Mouse (Mus musculus) forebrain, embryonic 14.5 days (tissue): ENCODE results near the gene Actr1a. TPM values are rescaled to one million over a fixed set of nuclear protein-coding genes. Genes with fewer than 3 reads are reported as not detected.

Source experiments
- ATAC-seq: fragments of 200-750 bp; cut with Nextera tagmentation; 2 replicates; pipeline ENCODE4 v1.8.0; 2017; ENCODE audit warnings: mild to moderate bottlenecking, moderate library complexity
- DNase-seq: peaks from one replicate; pipeline ENCODE4 v3.0.0-alpha.2; 2015; ENCODE audit warnings: low spot score
- H3K27ac ChIP-seq: fragments of 300-500 bp; sonication (generic); 2 replicates; pipeline ENCODE4 v1.5.1; 2014; ENCODE audit warnings: low read depth, mild to moderate bottlenecking, control low read depth, low read length, moderate library complexity
- H3K27me3 ChIP-seq: fragments of 300-500 bp; sonication (generic); replicated peaks from 2 replicates; pipeline ENCODE4 v1.6.1; 2014; ENCODE audit warnings: low read length, control low read depth, mixed read lengths; ENCODE audit not compliant: control insufficient read depth, insufficient read depth
- H3K36me3 ChIP-seq: fragments of 300-500 bp; sonication (generic); 2 replicates; pipeline ENCODE4 v1.6.1; 2014; ENCODE audit warnings: low read length, control low read depth; ENCODE audit not compliant: control insufficient read depth, insufficient read depth
- H3K4me1 ChIP-seq: fragments of 300-500 bp; sonication (generic); 2 replicates; pipeline ENCODE4 v1.6.1; 2014; ENCODE audit warnings: antibody characterized with exemption, low read length, control low read depth; ENCODE audit not compliant: control insufficient read depth, insufficient read depth
- H3K4me2 ChIP-seq: fragments of 300-500 bp; sonication (generic); 2 replicates; pipeline ENCODE4 v1.6.1; 2014; ENCODE audit warnings: mild to moderate bottlenecking, control low read depth, low read length
- H3K4me3 ChIP-seq: fragments of 300-500 bp; sonication (generic); 2 replicates; pipeline ENCODE4 v1.5.1; 2014; ENCODE audit warnings: low read depth, low read length, control low read depth
- H3K9ac ChIP-seq: fragments of 300-500 bp; sonication (generic); 2 replicates; pipeline ENCODE4 v1.6.1; 2014; ENCODE audit warnings: mild to moderate bottlenecking, low read length, control low read depth, moderate library complexity
- H3K9me3 ChIP-seq: fragments of 300-500 bp; sonication (generic); replicated peaks from 2 replicates; pipeline ENCODE4 v1.6.1; 2016; ENCODE audit warnings: low read length, control low read depth, mixed read lengths; ENCODE audit not compliant: control insufficient read depth
- WGBS: fragments of 180-500 bp; shearing (Covaris S2); extraction: QIAGEN DNeasy Blood & Tissue Kit; methylation state at CpG from one replicate; pipeline ENCODE4 v1.1.7; 2014; 5-methylcytosine and 5-hydroxymethylcytosine counted together
- polyA plus RNA-seq: library from polyadenylated mRNA; unstranded; fragments of >200 nt; fragmentation: Nextera tagmentation; extraction: Ambion mirVana; gene quantifications from 2 replicates; pipeline ENCODE4 v1.2.1, GENCODE M21; 2014

The Actr1a gene
- polyA plus RNA-seq, 1 experiment from 2014 or later, result 402 TPM

DNA sequence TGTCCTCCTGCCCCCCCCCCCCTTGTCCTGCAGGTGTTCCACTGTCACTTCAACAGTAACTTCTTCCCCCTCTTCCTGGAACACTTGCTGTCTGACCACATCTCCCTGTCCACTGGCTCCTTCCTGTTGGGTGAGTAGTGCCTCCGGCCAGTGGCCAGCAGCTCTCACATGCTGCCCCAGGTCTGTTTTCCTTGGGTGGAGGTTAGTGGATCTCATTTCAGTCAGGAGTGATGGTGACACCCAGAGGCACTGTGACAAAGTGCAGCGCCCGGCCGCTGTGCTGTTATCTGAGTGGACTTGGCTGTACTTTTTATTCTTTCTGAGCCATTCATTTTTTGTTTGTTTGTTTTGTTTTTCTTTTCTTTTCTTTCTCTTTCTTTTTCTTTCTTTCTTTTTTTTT lies 26.3 kb downstream of the Actr1a start:
- H3K4me2 ChIP-seq, result no peak overlapping the region
- no peaks in the 10 kb centered on the region for H3K27me3 ChIP-seq
- ATAC-seq (no peak), DNase-seq (peak; percentile 46)
- 36% methylated on average over 4 of the region's 4 CpGs for WGBS
- H3K27ac ChIP-seq, result no peak overlapping the region
- no peaks in the 10 kb centered on the region for H3K9me3 ChIP-seq
- H3K9ac ChIP-seq, result no peak overlapping the region
- H3K4me3 ChIP-seq, result no peak overlapping the region
- no peaks in the 10 kb centered on the region for H3K4me1 ChIP-seq
- no peaks in the 10 kb centered on the region; the same call in 1 of the 2 replicates for H3K36me3 ChIP-seq

DNA sequence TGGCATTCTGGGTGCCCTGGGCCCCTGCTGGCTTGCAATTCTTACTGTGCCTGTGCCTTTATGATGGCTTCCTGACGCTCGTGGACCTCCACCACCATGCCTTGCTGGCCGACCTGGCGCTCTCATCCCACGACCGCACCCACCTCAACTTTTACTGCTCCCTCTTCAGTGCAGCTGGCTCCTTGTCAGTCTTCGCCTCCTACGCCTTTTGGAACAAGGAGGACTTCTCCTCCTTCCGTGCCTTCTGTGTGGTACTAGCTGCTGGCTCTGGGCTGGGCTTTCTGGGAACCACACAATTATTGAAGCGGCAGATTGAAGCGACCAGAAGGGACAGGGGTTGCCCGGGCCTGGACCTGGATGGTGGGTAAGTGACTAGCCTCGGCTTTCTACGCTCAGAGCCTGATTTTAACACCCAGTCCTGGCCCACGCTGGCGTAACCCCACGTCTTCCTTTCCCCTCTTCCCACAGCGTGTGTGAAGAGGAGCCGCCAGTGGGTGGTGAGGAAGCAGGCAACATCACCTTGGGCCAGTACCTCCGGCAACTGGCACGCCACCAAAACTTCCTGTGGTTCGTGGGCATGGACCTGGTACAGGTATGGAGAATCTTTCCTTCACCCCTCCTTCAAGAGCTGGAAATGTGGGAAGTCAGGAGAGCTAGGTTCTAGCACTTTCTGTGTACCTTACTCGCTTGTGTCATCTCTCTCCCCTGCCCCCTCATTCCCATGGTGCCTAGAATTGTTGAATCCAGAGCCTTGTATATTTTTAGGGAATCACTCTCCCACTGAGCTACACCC lies 27.6 kb downstream of the Actr1a start:
- DNase-seq (no peak), ATAC-seq (no peak)
- Histone ChIP-seq H3K27me3 (no peaks in the 10 kb centered on the region), H3K4me3 (no peak overlapping the region), H3K4me1 (no peaks in the 10 kb centered on the region), H3K9me3 (no peaks in the 10 kb centered on the region), H3K27ac (no peak overlapping the region), H3K36me3 (no peaks in the 10 kb centered on the region; the same call in 1 of the 2 replicates), H3K9ac (no peak overlapping the region), H3K4me2 (no peak overlapping the region)
- 90% methylated on average over 23 of the region's 23 CpGs for WGBS

DNA sequence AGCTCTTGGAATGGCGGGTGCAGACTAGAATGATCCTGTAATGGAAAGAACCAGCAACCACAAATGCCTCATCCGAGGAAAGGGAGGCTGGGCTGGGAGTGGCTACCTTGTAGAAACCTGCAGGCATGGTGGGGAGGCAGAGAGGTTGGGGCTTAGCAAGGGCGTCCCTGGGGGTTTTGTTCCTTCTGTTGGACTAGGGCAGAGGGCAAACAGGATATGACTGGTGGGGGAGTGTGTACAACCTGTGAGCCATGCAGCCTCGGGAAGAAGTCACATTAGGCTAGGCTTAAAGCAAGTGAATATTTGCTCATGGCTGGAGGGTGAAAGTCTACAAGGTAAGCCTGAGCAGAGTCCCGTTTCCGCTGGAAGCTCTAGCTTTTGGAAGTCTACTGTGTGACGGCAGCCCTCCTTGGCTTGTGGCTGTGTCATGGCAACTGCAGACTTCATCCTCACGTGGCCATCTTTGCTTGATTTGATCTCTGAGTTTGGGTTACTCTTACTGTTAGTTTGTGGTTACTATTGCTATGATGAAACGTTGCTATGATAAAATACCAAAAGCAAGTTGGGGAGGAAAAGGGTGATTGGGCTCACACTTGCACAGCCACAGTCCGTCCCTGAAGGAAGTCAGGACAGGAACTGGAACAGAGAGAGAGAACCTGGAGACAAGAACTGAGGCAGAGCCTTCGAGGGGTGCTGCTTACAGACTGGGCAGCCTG lies 32.1 kb downstream of the Actr1a start:
- WGBS, result 91% methylated on average over 11 of the region's 11 CpGs
- DNase-seq (no peak), ATAC-seq (no peak)
- Histone ChIP-seq H3K36me3 (no peaks in the 10 kb centered on the region), H3K27ac (no peak overlapping the region), H3K27me3 (no peaks in the 10 kb centered on the region; the same call in 1 of the 2 replicates), H3K4me1 (no peaks in the 10 kb centered on the region), H3K4me2 (no peak overlapping the region), H3K9ac (no peak overlapping the region), H3K9me3 (no peaks in the 10 kb centered on the region), H3K4me3 (no peak overlapping the region)

DNA sequence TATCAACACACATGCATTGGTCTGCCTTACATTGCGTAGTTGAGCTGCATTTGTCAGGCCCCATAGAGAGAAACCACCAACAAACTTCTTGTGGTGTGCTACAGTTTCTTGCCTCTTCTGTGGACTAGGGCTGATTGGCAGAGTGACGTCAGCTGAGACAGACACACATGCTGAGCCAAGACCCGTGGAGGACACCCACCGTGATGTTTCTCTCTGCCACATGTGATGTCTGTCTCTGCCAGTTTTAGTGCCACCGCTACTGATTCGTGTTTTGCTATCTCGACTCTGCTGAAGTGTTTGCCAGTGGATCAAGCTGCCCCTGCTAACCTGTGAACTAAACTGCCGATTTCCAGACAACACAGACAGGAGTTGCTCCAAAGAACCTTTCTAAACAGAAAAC lies 33.4 kb downstream of the Actr1a start:
- Histone ChIP-seq H3K36me3 (no peaks in the 10 kb centered on the region), H3K27ac (no peak overlapping the region), H3K27me3 (no peaks in the 10 kb centered on the region; the same call in 1 of the 2 replicates), H3K4me2 (no peak overlapping the region), H3K4me1 (no peaks in the 10 kb centered on the region), H3K9ac (no peak overlapping the region), H3K9me3 (no peaks in the 10 kb centered on the region), H3K4me3 (no peak overlapping the region)
- no peak for ATAC-seq
- no peak for DNase-seq
- 80% methylated on average over 8 of the region's 8 CpGs for WGBS

DNA sequence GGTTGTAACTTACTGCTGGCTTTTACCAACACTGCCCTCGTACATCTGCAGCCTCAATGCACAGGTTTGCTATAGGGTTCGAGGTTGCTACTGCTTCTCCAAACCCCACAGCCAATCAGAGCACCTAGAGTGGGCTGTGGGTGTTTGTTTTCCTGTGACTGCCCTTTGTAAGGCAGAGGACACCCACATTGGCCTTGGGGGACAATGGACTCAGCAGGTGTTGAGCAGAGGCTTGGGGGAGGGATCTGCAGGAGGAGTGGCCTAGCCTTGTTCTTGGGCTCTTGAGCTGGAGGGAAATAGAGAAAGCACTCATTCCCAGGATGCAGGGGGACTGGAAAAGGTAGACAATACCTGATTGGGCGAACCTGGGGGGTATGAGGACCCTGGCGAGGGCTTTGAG lies 37.2 kb downstream of the Actr1a start:
- ATAC-seq (no peak), DNase-seq (no peak)
- no peaks in the 10 kb centered on the region for H3K9me3 ChIP-seq
- no peaks in the 10 kb centered on the region for H3K36me3 ChIP-seq
- no peak overlapping the region for H3K4me2 ChIP-seq
- H3K4me3 ChIP-seq, result no peak overlapping the region
- no peaks in the 10 kb centered on the region for H3K4me1 ChIP-seq
- H3K9ac ChIP-seq, result no peak overlapping the region
- no peak overlapping the region for H3K27ac ChIP-seq
- no peaks in the 10 kb centered on the region; the same call in 1 of the 2 replicates for H3K27me3 ChIP-seq
- 55% methylated on average over 4 of the region's 4 CpGs for WGBS

DNA sequence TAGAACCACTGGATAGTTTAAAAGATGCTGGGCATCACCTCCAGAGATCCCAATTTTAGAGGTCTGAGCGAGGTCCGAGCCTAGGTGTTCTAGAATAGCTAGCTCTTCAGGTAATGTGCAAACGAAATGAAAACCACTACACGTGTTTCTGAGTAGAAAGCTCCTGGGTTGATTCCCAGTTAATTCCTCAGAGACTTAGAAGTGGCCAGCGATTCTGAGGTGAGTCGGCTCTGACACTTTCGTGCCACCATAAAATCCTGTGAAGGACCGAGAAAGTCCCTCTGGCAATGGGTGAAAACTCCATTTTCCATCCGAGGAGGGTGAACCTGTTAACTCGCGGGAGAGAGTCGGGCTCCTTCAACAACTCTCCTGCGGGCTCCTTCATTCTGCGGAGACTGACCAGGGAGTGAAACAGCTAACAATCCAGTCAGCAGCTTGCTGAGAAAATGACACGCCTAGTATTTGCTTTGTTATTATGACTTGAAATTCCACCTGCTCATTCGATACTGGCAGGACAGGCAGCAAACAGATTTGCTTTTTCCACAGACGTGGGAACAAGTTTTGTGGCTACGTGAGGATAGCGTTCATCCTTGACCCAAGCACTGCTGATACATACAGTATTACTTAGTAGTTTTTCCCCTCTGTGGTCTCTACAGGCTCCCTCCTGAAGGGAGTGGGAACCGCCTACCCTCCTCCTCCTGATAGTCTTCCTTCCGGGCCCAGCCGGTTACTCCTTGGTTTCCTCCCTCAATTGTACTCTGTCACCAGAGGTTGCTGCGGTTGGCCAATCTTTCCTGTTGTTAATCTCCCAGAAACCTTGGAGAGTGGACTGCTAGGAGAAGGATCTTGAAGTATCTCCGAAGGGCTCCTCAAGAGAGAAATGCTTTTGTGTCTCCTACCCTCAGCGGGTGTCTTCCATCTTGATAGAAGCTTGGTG lies 37.9 kb downstream of the Actr1a start:
- Histone ChIP-seq H3K9ac (peak overlapping the region; percentile 69), H3K4me3 (peak overlapping the region; percentile 45), H3K36me3 (no peaks in the 10 kb centered on the region), H3K4me2 (peak overlapping the region; percentile 70), H3K27ac (no peak overlapping the region), H3K4me1 (no peaks in the 10 kb centered on the region), H3K9me3 (no peaks in the 10 kb centered on the region), H3K27me3 (no peaks in the 10 kb centered on the region; the same call in 1 of the 2 replicates)
- DNase-seq, result no peak
- no peak for ATAC-seq
- WGBS, result 29% methylated on average over 25 of the region's 25 CpGs

DNA sequence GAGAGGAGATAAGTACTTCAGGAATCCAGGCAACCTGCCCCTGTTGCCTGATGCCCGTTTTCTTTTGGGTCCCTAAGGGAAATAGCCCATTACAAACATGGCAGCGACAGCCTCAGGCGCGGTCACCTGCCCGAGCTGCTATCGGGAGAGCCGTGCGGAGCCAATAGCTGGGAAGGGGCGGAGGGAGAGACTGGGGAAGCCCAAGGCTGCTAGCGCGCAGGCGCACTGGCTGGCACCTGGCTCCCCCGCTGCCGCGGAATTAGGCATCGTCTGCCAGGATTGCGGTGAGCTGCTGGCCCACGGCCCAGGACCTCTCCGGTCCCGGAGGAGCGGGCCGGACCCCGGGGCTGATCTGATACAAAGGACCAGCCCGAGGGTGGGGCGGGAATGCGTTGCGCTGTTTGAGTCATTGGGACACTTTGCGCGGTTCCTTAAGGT lies 38.8 kb downstream of the Actr1a start:
- WGBS, result under 1% methylated on average over 29 of the region's 29 CpGs
- peak overlapping the region; percentile 69 for H3K9ac ChIP-seq
- peak overlapping the region; percentile 70 for H3K4me2 ChIP-seq
- no peaks in the 10 kb centered on the region for H3K36me3 ChIP-seq
- peak; percentile 96 for DNase-seq
- peak; percentile 96 for ATAC-seq
- H3K9me3 ChIP-seq, result no peaks in the 10 kb centered on the region
- peak overlapping the region; percentile 45 for H3K4me3 ChIP-seq
- no peaks in the 10 kb centered on the region; the same call in 1 of the 2 replicates for H3K27me3 ChIP-seq
- H3K4me1 ChIP-seq, result no peaks in the 10 kb centered on the region
- no peak overlapping the region for H3K27ac ChIP-seq

DNA sequence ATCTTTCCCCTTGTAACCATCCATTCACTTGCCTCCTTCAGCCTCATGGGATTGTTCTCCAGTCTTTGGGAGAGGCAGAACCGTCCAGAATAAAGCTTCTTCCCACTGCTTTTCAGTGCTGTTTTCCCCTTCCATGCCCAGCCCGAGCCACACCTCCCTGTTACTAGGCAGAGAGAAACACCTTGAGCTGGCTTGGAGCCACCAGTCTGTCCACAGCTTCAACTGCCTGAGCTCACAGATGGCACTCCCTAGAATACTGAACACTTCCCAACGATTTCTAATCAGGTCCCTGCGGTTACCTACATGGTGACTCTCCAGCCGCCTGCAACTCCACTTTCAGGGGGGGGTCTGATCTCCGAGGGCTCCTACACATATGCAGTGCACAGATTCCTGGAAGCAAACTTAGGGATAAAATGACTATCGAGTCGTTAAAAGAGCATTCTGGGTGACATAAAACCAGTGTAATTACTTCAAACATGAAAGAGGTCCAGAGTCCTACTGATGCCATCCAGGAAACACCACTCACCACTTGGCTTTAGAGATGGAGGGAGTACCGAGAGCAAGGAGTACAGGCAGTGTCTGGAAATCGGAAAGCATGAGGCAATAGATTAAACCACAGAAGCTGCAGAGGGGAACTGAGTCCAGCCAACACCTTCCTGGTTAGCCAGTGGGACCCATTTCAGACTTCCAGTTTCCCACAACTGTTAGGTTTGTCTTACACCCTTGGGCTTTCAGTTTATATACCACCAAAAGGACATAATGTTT lies 45.2 kb downstream of the Actr1a start, which contains the start of gene 2310034G01Rik:
Gene 2310034G01Rik (minus strand): TSS at position 135 of the 765 bp plus-strand sequence.
- WGBS, result 54% methylated on average over 10 of the region's 10 CpGs
- ATAC-seq, result no peak
- peak within 1 kb of the TSS; percentile 65 for H3K4me3 ChIP-seq

More for the DNA sequence above, 45.2 kb downstream of the Actr1a start, which contains the start of gene 2310034G01Rik:
- peak within 1 kb of the TSS; percentile 81 for H3K9ac ChIP-seq
- no peaks in the 10 kb centered on the region for H3K9me3 ChIP-seq
- no peaks in the 10 kb centered on the region; the same call in 1 of the 2 replicates for H3K27me3 ChIP-seq
- no peak for DNase-seq
- no peaks in the 10 kb centered on the region for H3K36me3 ChIP-seq
- peak within 1 kb of the TSS; percentile 95 for H3K4me2 ChIP-seq
- peaks cover 5% of the 10 kb centered on the region; the same call in 1 of the 2 replicates for H3K4me1 ChIP-seq
- peak within 1 kb of the TSS; percentile 86 for H3K27ac ChIP-seq
